Mouse (Mus musculus): Measurements from ENCODE around the gene Mgl2. TPM values are rescaled to one million over a fixed set of nuclear protein-coding genes. Genes with fewer than 3 reads are reported as not detected.
"Not testable (repeated sequence)": the region's sequence is repeated elsewhere in the genome, so short reads cannot be mapped to it uniquely, and the experiment has no call there.

Gene Mgl2
- total and polyA plus RNA-seq, 2 experiments from 2014 or later, result 0.11 to 0.60 TPM

GRCm38 (mm10) chr11:70139171-70139570 is 9.0 kb downstream of the Mgl2 start:
- TF ChIP-seq CTCF (IDR thresholded peaks at IDR 0.05), result no peak
- no peaks in the 10 kb centered on the region for H3K27me3 ChIP-seq (ENCODE audit: insufficient read depth, low read length)
- H3K27ac ChIP-seq (ENCODE audit: low read depth, low read length), result no peak overlapping the region
- no peak overlapping the region for H3K4me3 ChIP-seq (ENCODE audit: low read depth, low read length)
- no peaks in the 10 kb centered on the region for H3K4me1 ChIP-seq (ENCODE audit: insufficient read depth, low read length)
- ATAC-seq (ENCODE audit: low FRiP score), result no peak
- no peak overlapping the region for H3K4me2 ChIP-seq (ENCODE audit: low read depth, low read length, poor library complexity, severe bottlenecking)
- no peak for DNase-seq (ENCODE audit: low spot score)
- WGBS, result 83% methylated on average over 10 of the region's 10 CpGs
- H3K36me3 ChIP-seq (ENCODE audit: insufficient read depth, low read length), result no peaks in the 10 kb centered on the region
- H3K9ac ChIP-seq (replicated peaks; ENCODE audit: low read length, poor library complexity, severe bottlenecking), result no peak overlapping the region
- H3K9me3 ChIP-seq (ENCODE audit: low read length), result no peaks in the 10 kb centered on the region

GRCm38 (mm10) chr11:70151072-70151471 is 20.9 kb downstream of the Mgl2 start:
- DNase-seq (ENCODE audit: low spot score), result no peak
- no peak overlapping the region for H3K4me3 ChIP-seq (ENCODE audit: low read depth, low read length)
- H3K27ac ChIP-seq (ENCODE audit: low read depth, low read length), result no peak overlapping the region
- no peak for ATAC-seq (ENCODE audit: low FRiP score)
- WGBS, result 71% methylated on average over 3 of the region's 3 CpGs
- TF ChIP-seq CTCF (IDR thresholded peaks at IDR 0.05), result no peak; the same call in 1 of the 2 replicates
- no peaks in the 10 kb centered on the region for H3K4me1 ChIP-seq (ENCODE audit: insufficient read depth, low read length)
- H3K4me2 ChIP-seq (ENCODE audit: low read depth, low read length, poor library complexity, severe bottlenecking), result no peak overlapping the region
- no peaks in the 10 kb centered on the region for H3K36me3 ChIP-seq (ENCODE audit: insufficient read depth, low read length)
- no peaks in the 10 kb centered on the region for H3K9me3 ChIP-seq (ENCODE audit: low read length)
- H3K9ac ChIP-seq (replicated peaks; ENCODE audit: low read length, poor library complexity, severe bottlenecking), result no peak overlapping the region
- no peaks in the 10 kb centered on the region for H3K27me3 ChIP-seq (ENCODE audit: insufficient read depth, low read length)

DNA sequence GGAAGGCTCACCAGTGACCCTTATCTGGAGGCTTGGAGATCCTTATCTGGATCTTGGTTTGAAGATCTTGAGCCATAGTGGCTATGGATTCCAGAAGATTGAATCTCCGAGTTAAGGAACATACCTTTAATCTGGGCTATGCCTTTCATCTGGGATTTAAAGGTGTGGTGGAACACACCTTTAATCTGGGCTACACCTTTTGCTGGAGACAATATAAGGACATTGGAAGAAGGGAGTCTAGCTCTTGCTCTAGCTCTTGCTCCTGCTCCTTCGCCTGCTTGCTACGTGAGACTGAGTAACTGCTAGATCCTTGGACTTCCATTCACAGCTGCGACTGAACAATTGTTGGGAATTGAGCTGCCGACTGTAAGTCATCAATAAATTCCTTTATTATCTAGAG is 25.8 kb downstream of the Mgl2 start, which contains the start of gene Clec10a:
TSS of gene Clec10a (plus strand) at position 301 of the 400 bp plus-strand sequence.
- not testable (repeated sequence) for H3K36me3 ChIP-seq (ENCODE audit: insufficient read depth, low read length); H3K27me3 ChIP-seq (ENCODE audit: insufficient read depth, low read length); H3K9me3 ChIP-seq (ENCODE audit: low read length); H3K4me2 ChIP-seq (ENCODE audit: low read depth, low read length, poor library complexity, severe bottlenecking); H3K4me3 ChIP-seq (ENCODE audit: low read depth, low read length); H3K27ac ChIP-seq (ENCODE audit: low read depth, low read length); H3K9ac ChIP-seq (replicated peaks; ENCODE audit: low read length, poor library complexity, severe bottlenecking); DNase-seq (ENCODE audit: low spot score); ATAC-seq (ENCODE audit: low FRiP score); H3K4me1 ChIP-seq (ENCODE audit: insufficient read depth, low read length)
- WGBS, result no CpG with 5 or more reads among the region's 5 CpGs

DNA sequence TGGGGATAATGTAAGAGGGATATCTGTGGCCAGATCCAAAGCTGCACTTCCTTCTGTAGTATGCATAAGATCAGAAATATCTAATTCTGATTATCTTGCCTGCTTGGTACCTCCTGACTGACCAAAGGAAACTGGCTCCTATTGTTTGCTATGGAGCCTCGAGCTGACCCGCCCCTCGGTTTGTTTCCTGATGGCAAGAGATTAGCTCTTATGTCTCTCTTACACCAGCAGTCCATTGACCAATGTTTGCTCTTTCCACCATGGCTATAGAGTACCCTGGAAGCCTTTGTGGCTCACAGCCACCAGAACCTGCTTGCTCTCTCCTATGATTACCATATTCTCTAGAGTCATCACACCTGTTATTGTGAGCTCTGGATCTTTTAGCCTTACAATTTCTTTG is 32.2 kb downstream of the Mgl2 start:
- DNase-seq (ENCODE audit: low spot score), result no peak
- TF ChIP-seq CTCF (IDR thresholded peaks at IDR 0.05), result no peak
- ATAC-seq (ENCODE audit: low FRiP score), result no peak
- H3K27me3 ChIP-seq (ENCODE audit: insufficient read depth, low read length), result no peaks in the 10 kb centered on the region
- no peaks in the 10 kb centered on the region for H3K9me3 ChIP-seq (ENCODE audit: low read length)
- no peaks in the 10 kb centered on the region for H3K4me1 ChIP-seq (ENCODE audit: insufficient read depth, low read length)
- H3K4me3 ChIP-seq (ENCODE audit: low read depth, low read length), result no peak overlapping the region
- H3K36me3 ChIP-seq (ENCODE audit: insufficient read depth, low read length), result no peaks in the 10 kb centered on the region
- no peak overlapping the region for H3K27ac ChIP-seq (ENCODE audit: low read depth, low read length)
- WGBS, result 56% methylated on average over 3 of the region's 3 CpGs
- H3K4me2 ChIP-seq (ENCODE audit: low read depth, low read length, poor library complexity, severe bottlenecking), result no peak overlapping the region
- H3K9ac ChIP-seq (replicated peaks; ENCODE audit: low read length, poor library complexity, severe bottlenecking), result no peak overlapping the region

DNA sequence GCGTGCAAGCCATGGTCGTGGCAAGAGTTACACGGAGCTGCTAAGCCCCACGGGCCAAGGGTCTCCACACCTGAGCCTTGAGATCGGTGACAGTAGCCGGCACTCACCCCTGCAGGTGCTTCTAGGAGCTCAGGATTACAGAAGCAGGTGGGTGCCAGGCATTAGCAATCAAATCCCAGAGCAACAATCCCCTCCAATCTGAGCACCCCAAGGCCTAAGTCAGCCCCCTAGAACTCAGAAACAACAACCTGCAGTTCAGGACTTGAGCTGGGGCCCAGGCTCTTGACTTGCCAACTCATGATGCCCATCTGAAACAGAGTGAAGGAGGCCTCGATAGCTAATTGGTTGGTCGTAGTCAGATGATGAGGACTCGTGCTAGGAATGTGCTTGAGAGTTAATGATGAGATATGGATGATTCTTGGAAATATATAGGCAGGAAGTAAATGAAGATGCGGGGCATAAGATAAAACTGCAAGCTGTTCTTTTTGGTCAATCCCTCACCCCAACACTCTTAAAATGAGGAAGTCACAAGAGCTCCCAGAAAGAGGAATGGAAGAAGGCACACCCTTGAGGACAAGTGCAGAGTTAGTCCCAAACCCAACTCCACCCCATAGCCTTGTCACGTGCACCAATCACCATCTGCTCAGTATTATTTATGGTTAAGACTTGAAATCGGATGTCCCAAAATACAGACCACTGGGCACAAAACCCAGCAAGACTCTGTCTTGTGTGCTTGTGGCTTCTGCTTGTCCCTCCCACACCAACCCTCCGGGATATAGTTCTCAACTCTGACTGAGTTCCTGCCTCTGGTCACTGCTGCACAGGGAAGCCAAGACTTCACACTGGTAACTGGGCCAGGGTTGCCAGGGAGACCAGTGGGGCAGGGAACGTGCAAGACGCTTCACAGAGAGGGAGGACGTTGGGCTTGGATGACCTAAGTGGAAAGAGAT is 36.1 kb downstream of the Mgl2 start:
- H3K4me3 ChIP-seq (ENCODE audit: low read depth, low read length), result no peak overlapping the region
- ATAC-seq (ENCODE audit: low FRiP score), result no peak
- no peak for TF ChIP-seq CTCF (IDR thresholded peaks at IDR 0.05)
- no peak overlapping the region for H3K9ac ChIP-seq (replicated peaks; ENCODE audit: low read length, poor library complexity, severe bottlenecking)
- no peaks in the 10 kb centered on the region for H3K4me1 ChIP-seq (ENCODE audit: insufficient read depth, low read length)
- H3K27me3 ChIP-seq (ENCODE audit: insufficient read depth, low read length), result no peaks in the 10 kb centered on the region
- no peak for DNase-seq (ENCODE audit: low spot score)
- no peaks in the 10 kb centered on the region for H3K36me3 ChIP-seq (ENCODE audit: insufficient read depth, low read length)
- H3K9me3 ChIP-seq (ENCODE audit: low read length), result no peaks in the 10 kb centered on the region
- no peak overlapping the region for H3K4me2 ChIP-seq (ENCODE audit: low read depth, low read length, poor library complexity, severe bottlenecking)
- WGBS, result 66% methylated on average over 16 of the region's 16 CpGs
- H3K27ac ChIP-seq (ENCODE audit: low read depth, low read length), result no peak overlapping the region

DNA sequence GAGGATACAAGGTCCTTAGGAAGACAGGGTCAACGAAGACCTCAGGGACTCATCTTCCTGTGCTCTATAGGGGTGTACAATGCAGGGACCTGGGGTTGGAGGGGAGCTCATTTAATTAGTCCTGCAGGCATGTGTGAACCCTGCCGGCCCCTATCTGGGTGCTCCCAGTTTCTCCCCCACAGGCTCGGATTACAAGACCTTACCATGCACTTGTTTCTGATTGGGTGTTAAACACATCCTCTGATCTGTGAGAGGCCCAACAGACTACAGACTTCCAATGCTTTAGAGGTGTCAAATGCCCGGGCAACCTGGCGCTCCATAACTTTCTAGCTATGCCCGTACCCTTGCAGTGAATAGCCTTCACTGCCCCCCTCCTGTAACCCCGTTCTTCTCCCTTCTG is 38.0 kb downstream of the Mgl2 start:
- DNase-seq (ENCODE audit: low spot score) (no peak), ATAC-seq (ENCODE audit: low FRiP score) (no peak)
- H3K27ac ChIP-seq (ENCODE audit: low read depth, low read length), result no peak overlapping the region
- TF ChIP-seq CTCF (IDR thresholded peaks at IDR 0.05), result no peak
- no peaks in the 10 kb centered on the region for H3K4me1 ChIP-seq (ENCODE audit: insufficient read depth, low read length)
- H3K9ac ChIP-seq (replicated peaks; ENCODE audit: low read length, poor library complexity, severe bottlenecking), result no peak overlapping the region
- no peak overlapping the region for H3K4me2 ChIP-seq (ENCODE audit: low read depth, low read length, poor library complexity, severe bottlenecking)
- no peak overlapping the region for H3K4me3 ChIP-seq (ENCODE audit: low read depth, low read length)
- H3K9me3 ChIP-seq (ENCODE audit: low read length), result no peaks in the 10 kb centered on the region
- WGBS, result 72% methylated on average over 7 of the region's 7 CpGs
- no peaks in the 10 kb centered on the region for H3K36me3 ChIP-seq (ENCODE audit: insufficient read depth, low read length)
- H3K27me3 ChIP-seq (ENCODE audit: insufficient read depth, low read length), result no peaks in the 10 kb centered on the region

- ATAC-seq (ENCODE audit: low FRiP score); H3K9ac ChIP-seq (replicated peaks; ENCODE audit: low read length, poor library complexity, severe bottlenecking); H3K27ac ChIP-seq (ENCODE audit: low read depth, low read length); H3K4me1 ChIP-seq (ENCODE audit: insufficient read depth, low read length); H3K4me2 ChIP-seq (ENCODE audit: low read depth, low read length, poor library complexity, severe bottlenecking); H3K36me3 ChIP-seq (ENCODE audit: insufficient read depth, low read length); DNase-seq (ENCODE audit: low spot score); H3K9me3 ChIP-seq (ENCODE audit: low read length); H3K4me3 ChIP-seq (ENCODE audit: low read depth, low read length); H3K27me3 ChIP-seq (ENCODE audit: insufficient read depth, low read length): not testable (repeated sequence)
- 89% methylated on average over 7 of the region's 7 CpGs for WGBS
Measured at GRCm38 (mm10) chr11:70169471-70169870, 39.3 kb downstream of the Mgl2 start.
